Mouse (Mus musculus): ENCODE measurements around the gene Tspan18.

DNA sequence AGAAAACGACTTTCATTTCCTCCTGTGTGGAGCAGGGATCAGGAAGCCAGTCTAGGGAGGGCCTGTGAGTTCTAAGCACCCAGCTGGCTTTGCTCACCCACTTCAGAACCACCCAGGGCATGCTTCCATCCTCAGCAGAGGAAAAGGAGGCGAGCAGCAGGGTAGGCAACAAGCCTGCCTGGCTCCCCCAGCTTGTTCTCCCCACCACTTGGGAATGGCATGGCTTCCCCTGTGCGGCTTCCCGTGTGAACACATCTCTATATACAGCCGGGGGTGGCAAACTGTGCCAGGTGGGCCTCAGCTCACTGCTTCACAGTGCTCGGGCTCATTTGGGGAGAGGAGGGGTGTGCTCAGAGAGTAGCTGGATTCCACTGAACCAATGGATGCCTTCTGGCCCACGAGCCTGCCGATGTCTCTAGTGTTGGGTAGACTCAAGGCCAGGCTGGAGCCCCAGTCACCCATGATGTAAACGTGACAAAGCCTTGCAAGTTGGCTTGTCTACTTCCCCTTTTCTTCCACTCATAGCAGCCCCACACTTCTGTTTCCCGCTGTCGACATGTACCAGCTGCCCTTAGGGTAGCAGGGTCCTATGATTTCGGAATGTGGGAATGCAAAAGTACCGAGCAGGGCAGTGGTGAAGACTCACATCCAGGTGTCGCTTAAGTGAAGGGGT lies 167.4 kb downstream of the Tspan18 start:
- TF ChIP-seq HCFC1 (IDR thresholded peaks at IDR 0.05; ENCODE audit: borderline replicate concordance, insufficient read depth, low read length) (no peak), CHD2 (IDR thresholded peaks at IDR 0.05; ENCODE audit: low read depth, low read length) (no peak), ZNF384 (IDR thresholded peaks at IDR 0.05; ENCODE audit: low read depth, low read length) (no peak), MAFK (IDR thresholded peaks at IDR 0.05; ENCODE audit: insufficient read depth, low read depth, low read length) (no peak), ZC3H11A (IDR thresholded peaks at IDR 0.05; ENCODE audit: borderline replicate concordance, low read depth, low read length) (no peak)
